Mouse (Mus musculus) small intestine, adult 2 months (tissue): ENCODE measurements around the gene Fat3. TPM values are rescaled to one million over a fixed set of nuclear protein-coding genes. Genes with fewer than 3 reads are reported as not detected.

Source experiments
- H3K27ac ChIP-seq: fragments of 200-500 bp; 2 replicates; pipeline ENCODE4 v1.5.1; 2012; ENCODE audit warnings: low read depth, low read length, control low read depth, inconsistent platforms; ENCODE audit not compliant: insufficient read depth
- H3K27me3 ChIP-seq: fragments of 200-500 bp; 2 replicates; pipeline ENCODE4 v1.6.1; 2012; ENCODE audit warnings: mild to moderate bottlenecking, moderate library complexity, low read length, inconsistent platforms; ENCODE audit not compliant: control insufficient read depth, insufficient read depth
- H3K36me3 ChIP-seq: fragments of 200-500 bp; 2 replicates; pipeline ENCODE4 v1.6.1; 2012; ENCODE audit warnings: mild to moderate bottlenecking, low read length, control low read depth, inconsistent platforms; ENCODE audit not compliant: control insufficient read depth, insufficient read depth
- H3K4me1 ChIP-seq: fragments of 200-500 bp; 2 replicates; pipeline ENCODE4 v1.6.1; 2012; ENCODE audit warnings: low read length, inconsistent platforms, mixed read lengths; ENCODE audit not compliant: control insufficient read depth, insufficient read depth, insufficient read length
- H3K4me3 ChIP-seq: fragments of 200-500 bp; 2 replicates; pipeline ENCODE4 v1.5.1; 2012; ENCODE audit warnings: low read depth, mild to moderate bottlenecking, control low read depth, inconsistent platforms, low read length, moderate library complexity
- CTCF ChIP-seq: fragments of 200-500 bp; IDR thresholded peaks from 2 replicates; pipeline ENCODE4 v1.5.1; 2012; ENCODE audit warnings: low read depth, mild to moderate bottlenecking, control low read depth, inconsistent platforms, low read length, moderate library complexity, mixed read lengths; ENCODE audit not compliant: insufficient replicate concordance, insufficient read length; ENCODE audit errors: extremely low read depth
- POLR2A ChIP-seq: fragments of 200-500 bp; IDR thresholded peaks from 2 replicates; pipeline ENCODE4 v1.6.1; 2012; ENCODE audit warnings: low read depth, mild to moderate bottlenecking, control low read depth, inconsistent platforms, low read length, moderate library complexity
- WGBS: fragments of 180-500 bp; shearing (Covaris S2); methylation state at CpG from one replicate; pipeline ENCODE4 v1.1.7; 2018; 5-methylcytosine and 5-hydroxymethylcytosine counted together
- polyA plus RNA-seq: library from polyadenylated mRNA; depleted of rRNA; stranded (reverse); fragments of >200 nt; gene quantifications from 2 replicates; pipeline ENCODE4 v1.2.3, GENCODE M21; 2012

Gene Fat3
- polyA plus RNA-seq, 1 experiment, result 0.20 TPM

DNA sequence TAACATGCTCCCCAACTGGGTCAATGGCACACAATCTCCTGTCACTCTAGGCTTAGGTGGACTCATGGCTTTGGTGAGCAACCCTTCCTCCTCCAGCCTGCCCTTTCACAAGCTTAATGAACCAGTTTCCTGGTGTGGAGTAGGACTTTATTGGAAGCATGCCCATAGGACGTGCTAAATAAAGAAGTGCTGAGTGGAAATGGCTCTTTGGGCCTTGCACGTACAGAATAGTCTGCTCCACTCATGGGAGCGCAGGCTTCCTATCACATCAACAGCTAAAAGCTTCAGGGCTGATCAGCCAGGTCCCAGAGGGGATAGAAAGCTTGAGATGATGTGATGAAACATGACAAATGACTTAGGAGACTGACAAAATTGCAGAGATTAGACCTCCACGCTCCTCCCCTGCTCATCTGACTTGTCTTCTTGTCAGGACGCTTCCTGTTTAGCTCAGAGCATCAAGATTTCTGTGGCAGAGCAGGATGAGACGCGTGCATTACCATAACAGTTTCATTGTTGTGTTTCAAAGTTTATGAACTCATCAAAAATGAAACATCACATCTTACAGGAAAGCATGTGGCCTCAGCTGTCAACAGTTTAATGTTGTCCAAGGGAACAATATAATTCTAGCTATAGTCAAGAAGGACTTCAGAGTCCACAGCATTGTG, 386.1 kb downstream of the Fat3 start:
- Histone ChIP-seq H3K27ac (no peak overlapping the region), H3K4me1 (no peaks in the 10 kb centered on the region), H3K27me3 (no peaks in the 10 kb centered on the region), H3K36me3 (no peaks in the 10 kb centered on the region), H3K4me3 (no peak overlapping the region)
- TF ChIP-seq POLR2A (no peak), CTCF (no peak)
- 61% methylated on average over 7 of the region's 7 CpGs for WGBS

DNA sequence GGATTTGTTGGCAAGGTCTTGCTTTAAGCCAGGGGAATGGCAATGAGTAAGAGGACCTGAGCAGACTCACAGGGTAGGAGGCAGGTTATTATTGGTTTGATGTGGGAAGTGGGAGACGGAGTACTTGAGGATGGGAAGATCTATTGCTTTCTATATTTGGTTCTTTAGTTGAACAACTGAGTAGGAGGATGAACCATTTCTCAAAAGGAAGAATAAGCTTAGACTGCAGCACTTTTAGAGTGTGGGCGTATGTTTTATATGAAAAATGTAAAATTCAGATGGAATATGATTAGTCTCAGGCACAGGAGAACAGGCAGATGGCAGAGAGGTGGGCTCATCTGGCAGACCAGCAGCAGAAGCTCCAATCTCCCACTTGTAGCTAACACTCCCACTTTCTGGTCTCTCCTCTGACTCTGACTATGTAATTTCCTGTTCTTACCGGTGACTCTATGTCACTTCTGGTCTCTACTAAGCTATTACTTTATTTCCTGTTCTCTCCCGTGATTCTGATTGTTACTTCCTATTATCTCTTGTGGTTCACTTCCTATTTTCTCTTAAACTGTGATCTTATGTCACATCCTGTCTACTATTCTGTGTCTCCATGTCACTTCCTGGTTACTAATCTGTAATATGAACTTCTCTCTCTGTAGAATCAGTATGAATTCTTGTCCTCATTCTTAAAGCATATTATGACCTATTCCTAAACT, 387.0 kb downstream of the Fat3 start:
- TF ChIP-seq CTCF (no peak), POLR2A (no peak)
- H3K36me3 ChIP-seq, result no peaks in the 10 kb centered on the region
- no peak overlapping the region for H3K4me3 ChIP-seq
- 66% methylated on average over 4 of the region's 4 CpGs for WGBS
- no peaks in the 10 kb centered on the region for H3K4me1 ChIP-seq
- no peaks in the 10 kb centered on the region for H3K27me3 ChIP-seq
- H3K27ac ChIP-seq, result no peak overlapping the region

- Histone ChIP-seq H3K36me3 (no peaks in the 10 kb centered on the region), H3K4me3 (no peak overlapping the region), H3K27ac (no peak overlapping the region), H3K27me3 (no peaks in the 10 kb centered on the region), H3K4me1 (no peaks in the 10 kb centered on the region)
- WGBS, result 47% methylated on average over 5 of the region's 5 CpGs
- TF ChIP-seq CTCF, result no peak
- TF ChIP-seq POLR2A, result no peak
Measured at GRCm38 (mm10) chr9:16107900-16108299, 393.2 kb downstream of the Fat3 start.

- Histone ChIP-seq H3K4me1 (no peaks in the 10 kb centered on the region), H3K27ac (no peak overlapping the region), H3K4me3 (no peak overlapping the region), H3K27me3 (no peaks in the 10 kb centered on the region), H3K36me3 (no peaks in the 10 kb centered on the region)
- TF ChIP-seq POLR2A, result no peak
- TF ChIP-seq CTCF, result no peak
- 61% methylated on average over 5 of the region's 5 CpGs for WGBS
Measured at GRCm38 (mm10) chr9:16107386-16107785, 393.7 kb downstream of the Fat3 start.

DNA sequence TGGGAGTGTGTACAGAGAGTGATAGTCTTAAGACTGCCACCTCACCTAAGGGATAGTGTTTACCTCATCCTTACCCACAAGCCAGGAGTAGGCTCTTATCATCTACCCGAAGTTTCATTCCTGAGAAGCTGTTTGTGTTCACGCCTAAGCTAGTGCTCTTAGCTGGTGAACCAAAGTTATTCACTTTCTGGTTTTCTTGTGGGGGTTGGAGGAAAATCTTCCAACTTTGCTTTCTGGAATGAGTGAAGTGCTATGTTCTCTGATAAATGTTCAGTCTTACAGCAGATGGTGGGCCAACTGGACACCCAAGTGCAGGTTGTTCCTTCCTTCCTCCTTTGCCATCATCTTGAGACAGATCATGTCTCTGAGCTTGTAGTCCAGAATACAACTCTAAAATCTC, 402.5 kb downstream of the Fat3 start:
- Histone ChIP-seq H3K27me3 (no peaks in the 10 kb centered on the region), H3K27ac (no peak overlapping the region), H3K4me3 (no peak overlapping the region), H3K36me3 (no peaks in the 10 kb centered on the region), H3K4me1 (no peaks in the 10 kb centered on the region)
- WGBS, result 62% methylated on average over 2 of the region's 2 CpGs
- TF ChIP-seq CTCF (no peak), POLR2A (no peak)

- no peaks in the 10 kb centered on the region for H3K36me3 ChIP-seq
- H3K4me1 ChIP-seq, result no peaks in the 10 kb centered on the region
- TF ChIP-seq POLR2A (no peak), CTCF (no peak)
- no peak overlapping the region for H3K27ac ChIP-seq
- WGBS, result 71% methylated on average over 8 of the region's 8 CpGs
- H3K27me3 ChIP-seq, result no peaks in the 10 kb centered on the region
- no peak overlapping the region for H3K4me3 ChIP-seq
Measured at GRCm38 (mm10) chr9:16093047-16093668, 407.9 kb downstream of the Fat3 start.
